Mouse (Mus musculus) gonadal fat pad, adult 2 months (tissue): Measurements from ENCODE around the gene Ankrd33b. TPM values are rescaled to one million over a fixed set of nuclear protein-coding genes. Genes with fewer than 3 reads are reported as not detected.

Experiments used
- DNase-seq: peaks from one replicate; pipeline ENCODE4 v3.0.0-alpha.2; 2012; ENCODE audit warnings: low read depth
- polyA plus RNA-seq: library from polyadenylated mRNA; depleted of rRNA; stranded (reverse); fragments of >200 nt; gene quantifications from 2 replicates; pipeline ENCODE4 v1.2.3, GENCODE M21; 2012

The Ankrd33b gene
- polyA plus RNA-seq, 1 experiment: 0.45 TPM

DNA sequence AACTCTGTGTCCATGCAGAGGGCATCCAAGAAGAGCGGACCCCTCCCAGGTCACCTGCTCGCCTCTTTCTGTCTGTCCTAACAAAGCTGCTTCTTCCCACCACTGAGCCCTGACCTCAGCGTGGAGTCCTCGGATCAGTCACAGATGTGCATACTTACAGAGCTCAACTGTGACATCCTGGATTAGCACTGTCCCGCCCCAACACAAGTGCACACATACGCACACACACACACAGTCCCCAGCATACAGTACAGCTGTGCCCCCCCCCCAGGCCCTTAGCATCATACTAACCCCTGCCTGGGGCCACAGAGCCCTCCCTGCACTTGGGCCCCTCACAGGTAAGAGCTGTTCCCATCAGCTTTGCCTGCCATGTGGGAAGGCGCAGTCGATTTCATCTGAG, 102.1 kb downstream of the Ankrd33b start:
- DNase-seq: no peak

GRCm38 (mm10) chr15:31264827-31265226, 102.7 kb downstream of the Ankrd33b start:
- no peak for DNase-seq

GRCm38 (mm10) chr15:31262361-31262760, 105.2 kb downstream of the Ankrd33b start:
- DNase-seq: no peak

GRCm38 (mm10) chr15:31261094-31261493, 106.4 kb downstream of the Ankrd33b start:
- DNase-seq: no peak

DNA sequence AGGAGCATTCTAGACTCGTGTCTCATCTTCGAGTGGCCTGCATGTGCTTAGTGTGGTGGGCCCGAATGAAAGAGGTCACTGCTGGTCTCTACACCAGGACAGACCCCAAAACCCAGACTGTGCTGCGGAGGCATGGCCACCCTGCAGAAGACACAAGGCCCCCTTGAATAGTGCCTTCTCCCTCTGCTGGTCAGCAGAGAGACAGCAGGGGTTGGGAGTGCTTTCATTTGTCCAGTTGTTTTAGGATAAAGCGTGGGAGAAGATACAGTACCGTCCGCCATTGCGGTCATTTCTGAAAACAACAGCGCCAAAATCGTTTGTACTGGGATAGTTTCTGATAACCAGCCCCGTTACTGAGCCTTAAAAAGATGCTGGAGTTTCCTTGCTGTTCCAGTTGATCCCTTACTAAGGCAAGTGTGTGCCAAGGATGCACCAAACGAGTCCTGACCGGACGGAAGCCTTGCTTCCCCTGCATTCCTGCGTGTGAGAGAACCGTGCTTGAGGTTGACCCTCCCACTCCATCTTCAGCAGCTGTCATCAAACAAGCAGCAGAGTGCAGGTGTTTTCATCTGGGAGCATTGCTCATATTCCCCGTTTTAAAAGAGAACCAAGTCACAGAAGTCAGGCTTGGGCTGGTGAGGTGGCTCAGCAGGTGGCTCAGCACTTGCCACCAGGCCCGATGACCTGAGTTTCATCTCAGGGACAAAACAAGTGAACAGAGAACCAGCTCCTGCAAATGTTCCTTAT, 108.7 kb downstream of the Ankrd33b start:
- DNase-seq: no peak

GRCm38 (mm10) chr15:31258029-31258692, 109.4 kb downstream of the Ankrd33b start:
- no peak for DNase-seq

DNA sequence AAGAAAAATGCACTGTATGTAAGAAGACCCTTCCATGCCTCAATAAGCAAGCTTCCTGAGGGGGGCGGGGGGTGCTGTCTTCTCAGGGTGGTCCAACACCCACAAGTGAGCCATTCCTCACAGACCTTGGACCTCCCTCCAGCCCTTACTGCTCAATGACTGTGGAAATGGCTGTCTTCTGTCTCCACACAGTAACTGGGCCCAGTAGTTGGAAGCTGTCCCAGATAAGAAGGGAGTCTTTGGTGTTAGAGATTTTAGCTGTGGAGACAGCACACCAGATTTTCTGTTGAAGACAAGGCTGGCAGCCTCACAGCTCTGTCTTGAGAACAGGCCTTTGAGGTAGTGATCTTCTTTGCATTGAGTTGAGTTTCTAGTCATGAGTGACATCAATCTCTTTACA, 110.2 kb downstream of the Ankrd33b start:
- DNase-seq: no peak

- DNase-seq: no peak
Measured at GRCm38 (mm10) chr15:31255762-31256161, 111.8 kb downstream of the Ankrd33b start.

- DNase-seq: no peak
Measured at GRCm38 (mm10) chr15:31254939-31255535, 112.5 kb downstream of the Ankrd33b start.

DNA sequence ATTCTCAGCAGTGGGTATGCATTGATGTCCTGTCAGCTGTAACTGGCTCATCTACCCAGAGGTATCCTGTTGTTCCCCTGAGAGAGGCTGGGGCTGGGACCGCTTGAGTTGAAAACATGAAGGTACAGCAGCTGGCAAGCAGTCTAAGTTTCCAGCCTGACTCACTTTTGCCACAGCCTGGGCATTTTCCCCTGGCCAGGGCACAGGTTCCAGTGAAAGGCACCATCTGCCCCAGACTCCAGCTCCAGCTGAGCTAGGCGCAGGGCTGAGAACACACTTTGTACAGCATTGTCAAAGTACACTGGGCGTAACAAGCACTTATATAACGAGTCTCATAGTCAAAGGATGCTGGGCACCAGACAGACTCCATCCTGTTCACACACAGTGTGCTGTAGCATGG, 113.6 kb downstream of the Ankrd33b start:
- no peak for DNase-seq

DNA sequence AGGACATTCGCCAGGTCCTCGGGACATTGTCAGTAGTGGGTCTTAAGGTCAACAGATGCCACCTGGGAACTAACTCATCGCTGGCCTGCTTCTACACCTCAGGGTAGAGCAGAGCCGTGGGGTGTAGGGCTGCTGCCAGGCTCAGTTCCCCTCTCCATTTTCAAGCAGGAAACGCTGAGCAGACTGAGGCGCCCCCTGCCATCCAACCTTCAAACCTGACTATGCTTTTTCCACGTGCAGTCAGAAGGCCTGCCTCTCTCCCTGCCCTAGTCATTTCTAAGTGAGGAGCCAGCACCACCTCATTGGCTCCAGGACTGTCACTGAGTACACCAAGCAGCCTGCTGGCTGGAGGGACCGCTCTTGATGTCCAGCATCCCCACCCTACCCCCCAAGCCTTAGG, 114.1 kb downstream of the Ankrd33b start:
- no peak for DNase-seq

DNA sequence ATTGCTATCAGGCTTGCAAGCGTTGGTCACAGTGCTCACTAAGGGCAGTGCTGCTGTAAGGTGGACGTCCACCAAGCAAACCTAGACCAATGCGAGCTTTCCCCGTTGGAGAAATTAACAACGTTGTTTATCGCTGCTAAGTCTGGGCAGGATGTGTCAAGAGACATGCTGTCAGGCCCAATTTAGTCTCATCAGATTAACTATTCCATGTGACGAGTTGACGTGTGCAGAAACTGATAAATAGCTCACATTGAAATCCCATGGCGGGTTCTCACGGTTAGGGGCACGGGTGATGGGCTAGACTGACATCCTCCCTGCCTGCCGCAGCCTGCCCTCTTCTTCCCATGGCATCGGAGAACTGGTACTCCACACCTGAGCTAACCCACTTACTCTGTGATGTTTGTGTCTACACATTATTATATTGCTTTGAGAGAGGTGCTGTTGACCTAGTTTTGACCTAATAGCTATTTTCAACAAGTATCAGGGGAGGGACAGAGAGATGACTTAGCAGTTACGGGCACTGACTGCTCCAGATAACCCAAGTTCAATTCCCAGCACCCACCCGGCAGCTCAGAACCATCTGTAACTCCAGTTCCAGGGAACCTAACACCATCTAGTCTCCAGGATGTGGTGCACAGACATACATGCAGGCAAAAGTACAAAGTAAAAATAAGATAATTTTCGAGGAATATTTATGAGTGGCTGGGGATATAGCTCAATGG, 114.8 kb downstream of the Ankrd33b start:
- DNase-seq: no peak

DNA sequence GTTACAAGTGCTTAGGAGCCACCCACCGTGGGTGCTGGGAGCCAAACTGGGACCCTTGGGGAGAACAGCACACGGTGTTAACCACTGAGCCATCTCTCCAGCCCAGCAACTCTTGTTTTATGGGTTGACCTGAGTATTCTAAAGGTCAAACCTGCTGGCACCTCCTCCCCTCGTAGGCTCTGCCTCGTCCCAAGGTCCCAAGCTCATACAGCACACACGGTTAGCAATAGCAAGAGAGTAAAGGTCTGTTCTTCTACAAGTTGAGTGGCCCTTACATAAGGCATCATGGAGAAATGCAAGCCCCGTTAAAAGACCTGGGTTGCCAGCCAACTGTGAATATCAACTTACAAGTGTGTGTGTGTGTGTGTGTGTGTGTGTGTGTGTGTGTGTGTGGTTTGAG, 116.3 kb downstream of the Ankrd33b start:
- no peak for DNase-seq

DNA sequence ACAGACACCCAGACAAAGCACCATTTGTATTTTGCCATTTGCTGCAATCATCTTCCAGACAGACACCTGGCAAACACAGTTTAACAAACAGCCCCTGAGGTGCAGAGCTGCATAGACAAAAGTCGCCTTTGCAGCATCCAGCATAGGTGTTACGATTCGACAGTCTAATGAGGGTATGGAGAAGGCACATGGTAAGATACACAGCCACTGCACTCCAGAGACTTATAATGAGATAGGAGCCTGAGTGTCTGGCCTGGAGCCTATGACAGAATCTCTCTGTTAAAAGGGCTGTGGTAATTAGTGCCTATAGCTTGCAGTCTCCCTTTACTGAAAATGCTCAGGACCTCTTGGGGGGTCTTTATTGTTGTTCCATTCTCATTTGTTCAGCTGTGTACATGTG, 116.8 kb downstream of the Ankrd33b start:
- no peak for DNase-seq

GRCm38 (mm10) chr15:31250027-31250426, 117.5 kb downstream of the Ankrd33b start:
- no peak for DNase-seq

DNA sequence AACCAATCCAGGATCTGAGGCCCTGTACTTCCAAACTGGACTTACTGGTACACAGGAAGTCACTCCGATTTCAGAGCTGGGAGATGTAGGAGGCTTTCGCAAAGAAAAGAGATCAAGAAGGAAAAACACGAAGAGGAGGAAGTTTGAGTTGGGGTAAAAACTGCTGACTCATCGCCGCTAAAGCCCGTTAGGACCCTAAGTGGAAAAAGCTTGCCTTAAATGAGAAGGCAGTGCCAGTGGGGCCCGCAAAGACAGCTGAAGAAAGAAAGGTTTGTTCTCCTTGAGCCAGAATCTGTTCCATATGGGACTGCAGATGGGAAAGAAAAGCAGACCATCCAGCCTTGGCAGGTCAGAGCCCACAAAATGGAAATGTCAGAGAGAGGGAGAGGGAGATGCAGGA, 118.6 kb downstream of the Ankrd33b start:
- DNase-seq: no peak

DNA sequence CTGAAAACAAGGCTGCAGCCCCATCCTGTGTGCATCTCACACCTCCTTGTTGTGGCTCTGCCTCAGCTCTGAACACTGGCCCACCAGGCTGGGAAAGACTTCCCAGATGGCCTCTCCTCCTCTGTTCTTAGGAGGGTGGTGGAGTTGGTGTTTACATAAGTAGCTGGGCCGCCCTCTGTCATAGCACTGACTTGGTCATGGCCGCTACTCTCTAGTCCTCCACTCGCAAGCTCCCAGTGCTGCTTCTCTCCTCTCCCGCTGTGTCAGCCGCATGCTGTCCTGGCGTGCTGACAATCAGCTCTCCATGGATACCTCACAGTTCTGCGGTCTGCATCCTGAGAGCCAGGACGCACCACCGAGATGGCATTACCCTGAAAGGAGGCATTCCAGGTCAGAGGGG, 120.5 kb downstream of the Ankrd33b start:
- no peak for DNase-seq

- no peak for DNase-seq
Measured at GRCm38 (mm10) chr15:31245934-31246333, 121.6 kb downstream of the Ankrd33b start.

GRCm38 (mm10) chr15:31244696-31245445, 122.7 kb downstream of the Ankrd33b start:
- DNase-seq: no peak

DNA sequence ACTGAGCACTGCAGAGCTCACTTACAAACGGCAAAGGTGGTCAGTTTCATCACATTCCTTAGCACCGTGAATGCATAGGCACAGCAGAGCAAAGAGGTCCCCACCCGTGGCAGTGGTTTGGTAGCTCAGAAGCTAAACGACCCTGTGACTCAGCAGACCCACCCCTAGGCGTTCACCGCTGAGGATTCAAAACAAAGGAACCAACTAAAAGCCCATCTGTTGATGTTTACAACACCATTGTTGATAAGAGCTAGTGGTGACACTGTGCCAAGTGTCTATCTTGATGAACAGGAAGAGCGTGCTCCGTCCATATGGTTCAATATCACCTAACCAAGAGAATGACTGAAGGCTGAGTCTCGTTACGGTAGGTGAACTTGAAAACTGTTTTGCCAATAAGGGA, 124.3 kb downstream of the Ankrd33b start:
- DNase-seq: no peak
